Mouse (Mus musculus) gastrocnemius, postnatal 10 days (tissue): ENCODE data around the gene Gm20518. TPM values are rescaled to one million over a fixed set of nuclear protein-coding genes. Genes with fewer than 3 reads are reported as not detected.

Experiments
- DNase-seq: peaks from one replicate; pipeline ENCODE4 v3.0.0; 2021; ENCODE audit warnings: mixed read lengths
- total RNA-seq, 2 experiments: library from RNA; stranded (reverse); gene quantifications; 2 replicates each; pipeline ENCODE4 v1.2.3; 2021

The Gm20518 gene
- total RNA-seq, 2 experiments from 2014 or later, result 0.09 to 0.14 TPM

DNA sequence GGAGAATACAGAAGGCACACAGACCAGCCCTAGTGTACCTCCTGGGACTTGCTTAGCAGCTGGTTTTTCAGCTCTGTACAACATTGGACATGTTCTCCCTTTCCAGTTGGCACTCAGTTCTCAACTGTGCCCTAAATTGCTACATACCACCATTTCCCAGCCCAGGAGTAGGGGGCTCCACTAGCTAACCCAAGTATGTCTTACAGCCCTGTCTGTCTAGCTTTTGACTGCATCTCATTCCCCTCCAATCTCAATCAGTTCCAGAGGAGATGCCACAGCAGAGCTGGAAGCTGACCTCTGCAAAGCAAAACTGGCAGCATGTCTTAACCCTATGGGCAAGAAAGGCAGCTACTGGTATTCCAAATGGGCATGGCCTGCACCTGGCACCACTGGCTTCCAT lies 4.6 kb upstream of the Gm20518 start:
- DNase-seq, result no peak

DNA sequence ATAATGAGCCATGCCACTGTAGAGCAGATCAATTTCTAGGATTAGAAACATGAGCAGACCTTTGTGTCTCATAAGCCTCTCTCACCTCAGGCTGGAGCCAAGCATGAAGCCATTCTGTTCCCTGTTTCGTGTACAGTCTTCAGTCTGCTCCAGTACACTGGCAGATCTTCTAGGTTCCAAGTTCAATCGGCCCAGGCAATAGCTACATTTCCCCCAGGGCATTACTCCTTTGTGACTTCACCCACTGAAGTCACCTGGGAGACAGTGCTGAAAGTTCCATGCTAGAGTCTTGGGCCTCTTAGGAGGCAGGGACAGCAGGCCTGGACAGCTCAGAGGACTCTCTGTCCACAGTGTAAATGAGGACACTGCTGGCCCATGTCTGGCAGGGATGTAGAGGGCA lies 2.5 kb upstream of the Gm20518 start, which contains the start of gene Tssk1:
Tssk1 (plus strand) TSS at position 301 of the 400 bp plus-strand sequence.
- no peak for DNase-seq

DNA sequence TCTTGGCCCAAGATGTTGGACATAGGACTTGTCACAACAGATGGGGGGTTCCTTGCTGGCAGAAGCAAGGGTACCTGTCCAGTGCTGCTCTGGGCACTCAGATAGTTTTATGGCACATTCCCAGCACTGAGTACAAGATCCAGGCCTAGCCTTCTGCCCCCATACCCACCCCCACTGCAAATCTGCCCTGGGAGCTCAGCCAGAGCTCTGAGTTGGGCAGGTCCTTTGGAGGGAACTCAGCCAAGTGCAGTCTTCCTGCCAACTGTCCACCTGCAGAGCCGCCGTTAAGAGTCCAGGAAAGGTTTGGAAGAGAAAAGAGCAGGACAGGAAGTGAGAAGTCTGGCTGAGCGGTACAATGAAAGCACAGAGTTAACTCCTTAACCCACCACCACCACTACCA lies 1.1 kb upstream of the Gm20518 start:
- no peak for DNase-seq

DNA sequence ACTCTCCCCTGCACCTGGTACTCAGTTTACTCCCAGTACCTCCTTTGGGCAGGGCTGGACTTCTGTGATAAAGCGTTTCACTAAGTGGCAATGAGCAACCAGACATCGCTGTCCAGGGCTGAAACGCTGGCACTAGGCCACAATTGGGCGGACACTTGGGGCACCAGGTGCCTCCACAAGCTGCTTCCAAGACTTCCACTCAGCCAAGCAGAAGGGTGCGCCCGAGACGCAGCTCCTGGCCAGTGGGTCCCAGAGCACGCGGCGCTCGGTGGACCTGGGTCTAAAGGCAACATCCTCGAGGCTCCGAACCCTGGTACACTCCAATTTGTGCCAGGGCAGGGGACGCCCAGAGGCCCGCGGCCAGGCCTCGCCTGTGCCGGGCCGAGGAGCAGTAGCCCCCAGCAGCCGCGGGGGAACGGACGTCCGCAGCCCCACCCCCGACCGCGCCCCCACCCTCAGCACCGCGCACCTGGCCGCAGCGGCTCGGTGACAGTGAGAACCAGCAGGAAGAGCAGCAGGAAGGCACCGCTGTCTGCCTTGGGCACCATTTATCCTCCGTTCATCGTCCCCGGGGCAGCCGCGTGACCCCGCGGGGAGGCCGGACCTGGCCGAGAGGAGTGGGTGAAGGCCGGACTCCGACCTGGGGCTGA lies 429 bp downstream of the Gm20518 start:
- peak; percentile 84 for DNase-seq

DNA sequence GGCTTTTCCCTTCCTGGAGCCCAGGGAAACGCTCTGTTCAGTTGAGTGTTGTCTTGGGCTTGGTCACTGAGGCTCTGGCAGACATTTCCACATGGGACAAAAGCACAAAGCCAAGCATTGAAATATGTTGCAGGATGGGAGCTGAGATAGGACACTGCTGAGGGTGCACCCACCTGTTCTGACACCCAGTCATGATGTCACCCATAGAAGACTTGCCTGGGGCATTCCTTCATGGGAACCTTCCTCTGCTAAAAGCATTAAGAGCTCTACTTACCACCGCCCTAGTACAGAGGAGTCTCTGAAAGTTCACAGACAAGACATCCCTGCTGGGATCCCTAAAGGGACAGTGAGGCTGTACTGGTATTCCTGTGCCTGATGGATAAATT lies 1.1 kb downstream of the Gm20518 start:
- DNase-seq, result no peak

DNA sequence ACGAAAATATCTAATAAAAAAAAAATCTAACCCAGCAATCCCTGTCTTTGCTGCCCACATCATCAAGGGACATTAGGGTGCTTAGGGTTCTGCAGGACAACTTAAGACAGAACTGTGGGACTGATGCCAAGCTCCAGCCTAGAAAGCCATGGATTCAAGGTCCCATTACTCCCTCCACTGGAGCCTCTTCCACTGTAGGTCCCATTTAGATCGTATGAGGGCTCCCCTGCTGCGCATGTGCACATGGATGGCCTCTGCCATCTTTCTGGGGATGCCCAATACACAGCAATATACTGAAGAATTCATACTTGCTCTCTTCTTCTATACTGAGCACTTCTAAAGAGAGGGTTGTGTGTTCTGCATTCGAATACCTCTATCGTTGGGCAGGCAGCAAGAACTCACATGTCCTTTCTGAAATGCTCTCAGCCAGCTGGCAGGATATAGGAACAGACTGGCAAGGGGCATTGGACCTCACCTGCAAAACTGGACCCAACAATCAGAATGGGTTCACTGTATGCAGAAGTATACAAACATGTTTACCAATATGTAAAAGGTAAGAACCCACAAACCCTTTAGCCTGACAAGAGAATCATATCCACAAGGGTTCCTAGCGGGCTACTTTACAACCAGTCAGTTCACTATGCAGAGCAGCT lies 1.7 kb downstream of the Gm20518 start:
- no peak for DNase-seq

DNA sequence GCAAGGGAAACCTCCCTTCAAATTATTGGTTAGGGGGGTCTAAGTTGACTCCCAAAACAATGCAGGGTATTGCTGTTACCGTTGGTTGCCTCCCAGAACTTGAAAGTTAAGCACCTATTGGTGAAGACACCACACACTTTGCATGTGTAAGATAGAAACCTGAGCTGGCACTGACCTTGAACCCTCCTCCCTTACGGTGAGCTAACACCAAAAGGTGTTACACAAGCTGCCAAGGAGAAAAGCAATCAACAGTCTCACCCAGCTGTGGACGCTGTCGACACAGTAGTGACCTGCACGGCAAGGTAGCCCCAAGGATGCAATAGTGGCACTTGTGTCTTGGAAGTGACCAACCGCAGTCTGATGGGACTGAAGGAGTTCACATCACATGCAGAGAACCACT lies 7.4 kb downstream of the Gm20518 start:
- no peak for DNase-seq

DNA sequence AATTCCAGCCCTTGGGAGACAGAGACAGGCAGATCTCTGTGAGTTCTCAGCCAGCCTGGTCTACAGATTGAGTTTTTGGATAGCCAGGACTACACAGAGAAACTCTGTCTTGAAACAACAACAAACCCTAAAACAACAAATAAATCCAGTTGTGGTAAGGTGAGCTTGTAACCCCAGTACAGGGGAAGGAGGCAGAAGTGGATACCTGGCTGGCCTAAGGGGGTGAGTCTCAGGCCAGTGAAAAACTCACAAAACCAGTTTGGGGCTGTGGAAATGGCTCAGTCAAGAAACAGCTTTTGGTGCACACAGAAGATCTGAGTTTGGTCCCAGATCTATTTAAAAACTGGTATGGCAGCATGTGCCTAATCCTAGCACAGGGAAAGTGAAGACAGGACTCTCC lies 9.3 kb downstream of the Gm20518 start:
- no peak for DNase-seq

DNA sequence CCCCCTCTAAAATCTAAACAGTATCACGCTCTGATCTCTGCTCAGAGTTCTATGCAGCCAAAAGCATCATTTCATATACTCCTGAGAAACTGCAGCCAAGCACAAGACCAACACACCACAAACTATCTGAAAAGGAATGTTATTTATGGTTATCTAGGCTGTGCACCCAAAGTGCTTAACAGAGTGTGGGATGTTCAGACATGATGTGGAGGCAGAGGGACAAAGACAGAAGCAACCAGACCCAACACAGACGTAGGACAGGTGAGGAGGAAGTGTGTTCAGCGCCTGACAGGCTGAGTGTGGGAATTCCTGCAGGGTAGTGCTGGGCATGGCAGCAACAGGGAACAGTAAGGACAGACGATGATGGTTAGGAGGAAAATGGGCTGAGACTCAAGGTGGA lies 11.9 kb downstream of the Gm20518 start:
- DNase-seq, result no peak

DNA sequence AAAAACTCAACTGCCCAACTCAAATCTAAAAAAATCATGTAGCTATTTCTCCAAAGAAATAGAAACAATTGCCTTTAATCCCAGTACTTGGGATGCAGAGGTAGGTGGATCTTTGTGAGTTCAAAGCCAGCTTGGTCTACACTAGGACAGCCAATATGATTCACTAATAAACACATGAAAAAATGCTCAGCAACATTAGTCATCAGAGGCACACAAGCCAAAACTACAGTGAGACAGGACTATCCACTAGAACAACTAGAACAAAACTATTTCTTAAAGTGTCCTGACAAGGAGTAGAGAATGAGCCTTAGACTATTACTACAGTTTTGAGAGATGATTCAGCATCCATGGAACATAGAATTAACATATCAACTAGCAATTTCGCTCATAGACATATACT lies 15.4 kb downstream of the Gm20518 start:
- no peak for DNase-seq

DNA sequence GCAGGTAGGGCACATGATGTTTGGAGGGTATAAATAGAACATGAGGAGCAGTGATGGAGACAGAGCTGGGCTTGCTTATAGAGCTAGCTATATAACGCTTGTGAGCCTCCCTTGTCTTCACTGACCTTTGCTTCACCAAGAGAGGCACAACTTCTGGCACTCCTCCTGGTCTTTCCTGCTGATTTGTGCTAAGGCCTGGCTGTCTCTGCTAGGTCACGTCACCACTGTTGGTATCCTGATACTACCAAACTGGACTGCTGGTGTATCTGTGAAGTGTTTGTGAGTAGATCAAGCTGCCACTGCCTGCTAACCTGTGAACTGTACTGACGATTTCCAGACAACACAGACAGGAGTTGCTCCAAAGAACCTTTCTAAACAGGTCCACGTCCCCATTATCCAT lies 16.3 kb downstream of the Gm20518 start:
- DNase-seq, result no peak

DNA sequence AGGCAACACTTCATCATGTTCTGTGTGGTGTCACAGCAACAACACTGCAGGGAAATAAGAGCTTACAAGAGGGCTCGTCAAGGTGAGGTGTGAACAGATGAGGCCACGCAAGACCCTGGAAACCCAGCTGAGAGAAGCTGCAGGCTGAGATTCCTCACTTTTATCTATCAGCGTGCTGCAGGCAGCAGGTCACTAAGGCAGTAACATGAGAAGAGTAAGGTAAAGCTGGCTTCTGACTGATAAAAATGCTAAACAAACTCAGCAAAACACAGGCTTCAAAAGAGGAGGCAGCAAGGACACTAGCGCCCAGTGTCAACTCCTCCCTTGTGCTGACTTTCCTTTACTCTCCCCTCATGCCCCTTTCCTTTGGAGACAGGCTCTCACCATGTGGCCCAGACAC lies 18.5 kb downstream of the Gm20518 start:
- no peak for DNase-seq

DNA sequence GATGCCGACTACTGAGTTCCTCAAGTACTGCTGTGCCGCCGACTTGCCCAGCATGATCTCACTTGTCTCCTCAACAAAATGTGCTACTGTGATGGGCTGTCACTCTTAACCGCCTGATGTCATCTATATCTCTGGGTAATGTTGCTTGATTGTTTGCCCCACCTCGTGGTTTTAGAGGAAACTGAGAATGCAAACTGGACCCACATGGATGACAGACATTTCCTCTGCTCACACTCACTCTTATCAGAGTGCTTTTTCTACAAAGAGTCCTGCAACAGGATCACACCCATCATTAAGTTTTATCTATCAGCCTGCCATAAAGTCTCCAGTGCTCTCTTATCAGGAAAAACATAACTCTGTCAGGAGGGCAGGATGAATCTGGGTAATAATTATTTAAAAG lies 20.2 kb downstream of the Gm20518 start:
- no peak for DNase-seq

DNA sequence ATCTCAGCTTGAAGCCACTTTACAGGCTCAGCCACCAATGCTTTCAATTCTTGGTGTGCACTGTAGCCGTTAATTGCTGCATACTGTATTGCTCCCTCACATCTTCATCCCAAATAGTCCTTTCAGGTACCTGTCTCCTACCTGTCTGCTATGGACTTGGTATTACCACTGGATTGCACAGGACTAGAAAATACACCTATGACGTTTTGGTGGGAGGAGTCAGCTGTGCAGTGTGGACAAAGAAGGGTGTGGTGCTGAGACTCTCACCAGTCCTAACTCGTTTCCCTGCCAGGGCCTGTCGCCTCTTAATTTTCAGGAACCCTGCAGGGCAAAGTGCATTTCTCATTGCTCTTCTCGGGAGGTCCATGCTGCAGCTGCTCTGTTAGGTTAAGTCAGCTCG lies 25.7 kb downstream of the Gm20518 start:
- no peak for DNase-seq

DNA sequence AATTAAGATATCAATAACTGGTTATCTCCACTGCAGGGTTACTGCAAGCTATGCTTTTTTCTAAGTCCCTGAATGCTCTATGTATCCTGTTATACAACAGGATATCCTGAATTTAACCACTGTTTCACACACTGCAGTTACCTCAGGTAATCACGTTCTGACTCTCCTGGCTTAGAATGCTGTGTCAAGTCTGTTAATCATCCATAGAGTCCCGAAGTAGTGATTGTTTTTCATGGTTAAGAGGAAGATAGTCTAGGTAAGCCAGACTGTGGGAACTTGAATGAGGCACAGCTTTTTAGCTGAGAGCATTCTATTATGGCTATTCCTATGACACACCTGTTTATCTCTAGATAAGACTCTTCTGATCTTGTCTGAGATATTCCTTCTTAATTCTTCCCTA lies 26.2 kb downstream of the Gm20518 start:
- DNase-seq, result no peak

DNA sequence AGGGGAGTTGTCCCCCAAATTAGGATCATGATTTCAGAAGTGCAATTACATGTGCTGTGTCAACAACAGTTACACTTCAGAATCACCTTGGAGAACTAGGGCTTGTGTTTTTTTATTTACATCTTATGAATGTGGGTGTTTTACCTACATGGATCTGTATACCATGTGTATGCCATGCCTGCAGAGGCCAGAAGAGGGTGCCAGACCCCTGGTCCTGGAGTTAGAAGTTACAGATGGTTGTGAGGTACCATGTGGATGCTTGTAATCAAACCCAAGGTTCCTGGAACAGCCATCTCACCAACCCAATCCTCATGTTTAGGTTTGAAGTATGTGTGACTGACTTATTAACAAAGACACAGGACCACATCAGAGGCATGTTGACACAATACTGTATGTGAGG lies 32.9 kb downstream of the Gm20518 start:
- no peak for DNase-seq

DNA sequence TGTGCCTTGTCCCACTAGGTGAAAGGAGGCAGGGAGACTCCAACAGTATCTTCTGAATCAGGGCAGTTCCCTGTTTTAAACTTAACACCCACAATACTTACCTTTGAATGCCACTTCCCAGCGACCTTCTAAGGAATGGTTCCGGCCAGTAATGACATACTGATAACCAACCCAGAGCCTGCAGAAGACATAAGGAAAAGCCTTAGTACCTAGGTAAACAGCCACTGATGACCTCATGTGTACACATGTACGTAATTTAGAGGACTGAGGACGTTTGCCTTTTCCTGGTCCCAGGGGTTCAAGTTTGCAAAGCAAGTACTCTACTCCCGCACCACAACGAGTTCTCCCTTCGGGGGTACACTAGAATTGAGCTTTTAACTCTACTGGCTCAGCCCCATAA lies 34.3 kb downstream of the Gm20518 start:
- no peak for DNase-seq

DNA sequence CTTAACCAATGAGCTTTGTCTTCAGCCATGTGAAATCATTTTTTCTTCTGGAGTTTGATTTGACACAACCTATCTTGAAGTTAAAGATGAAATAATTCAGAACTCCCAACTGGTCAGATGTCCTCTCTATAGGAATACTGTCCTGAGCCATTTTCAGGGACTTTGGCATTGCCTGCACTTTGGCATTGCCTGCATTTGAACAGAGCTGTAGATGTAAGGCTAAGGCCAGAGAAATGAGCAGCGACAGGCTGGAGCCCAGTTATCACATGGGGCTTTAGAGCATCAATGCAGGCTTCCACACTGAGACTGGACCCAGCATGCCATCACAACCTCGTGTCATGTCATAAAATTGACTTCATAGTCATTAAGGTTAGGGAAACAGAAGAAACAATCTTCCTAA lies 38.2 kb downstream of the Gm20518 start:
- DNase-seq, result no peak

DNA sequence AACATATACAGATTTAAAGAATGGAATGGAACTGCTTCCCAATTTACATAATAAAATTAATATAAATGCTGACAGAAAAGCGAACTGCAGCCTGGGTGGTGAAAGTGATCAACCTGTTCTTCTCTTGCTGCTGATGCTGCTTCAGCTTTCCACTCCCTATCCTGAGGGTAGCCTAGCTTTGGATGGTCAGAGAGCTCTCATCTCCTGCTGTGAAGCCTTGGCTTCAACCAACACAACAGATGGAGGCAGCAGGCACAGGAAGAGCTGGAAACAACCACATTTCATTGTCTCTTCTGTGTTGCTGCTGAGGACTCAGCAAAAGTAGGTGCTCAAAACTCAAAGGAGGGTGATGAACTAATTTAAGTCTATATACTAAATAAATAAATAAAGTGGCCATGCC lies 39.6 kb downstream of the Gm20518 start:
- DNase-seq, result no peak

DNA sequence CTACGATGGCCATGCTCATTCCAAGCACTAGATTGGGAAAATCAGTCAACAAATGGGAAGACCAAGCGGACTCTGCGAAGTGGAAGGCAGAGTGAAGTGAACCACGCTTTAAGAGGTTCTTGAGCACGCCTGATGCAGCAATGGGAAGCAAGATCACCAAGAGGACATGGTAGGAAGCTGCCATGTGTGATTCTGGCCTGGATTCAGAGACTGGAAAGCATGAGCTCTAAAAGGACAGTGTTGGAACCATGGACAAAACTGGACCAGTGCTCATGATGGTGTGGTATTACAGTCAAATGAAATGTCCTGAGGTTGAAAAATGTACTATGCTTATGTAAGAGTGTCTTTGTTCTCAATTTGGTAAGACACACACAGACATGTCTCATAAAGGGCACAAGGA lies 40.1 kb downstream of the Gm20518 start:
- no peak for DNase-seq

DNA sequence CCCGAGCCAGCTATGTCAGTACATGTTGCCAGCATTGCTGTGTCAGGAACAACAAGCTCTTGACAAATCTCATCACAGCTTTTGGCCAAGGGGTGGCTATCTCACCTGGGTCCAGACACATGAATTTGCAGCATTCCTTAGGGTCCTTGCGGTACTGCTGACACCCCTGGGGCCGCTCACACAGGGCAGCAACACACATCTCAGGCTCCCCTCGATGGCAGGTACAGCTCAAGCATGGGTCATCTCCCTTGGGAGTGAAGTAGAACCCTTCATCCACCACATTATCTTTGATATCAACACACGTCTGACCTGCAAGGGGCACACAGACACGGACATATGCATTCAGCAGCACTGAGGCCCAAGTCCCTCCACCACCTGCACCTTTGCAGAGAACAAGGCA lies 42.0 kb downstream of the Gm20518 start:
- DNase-seq, result no peak

DNA sequence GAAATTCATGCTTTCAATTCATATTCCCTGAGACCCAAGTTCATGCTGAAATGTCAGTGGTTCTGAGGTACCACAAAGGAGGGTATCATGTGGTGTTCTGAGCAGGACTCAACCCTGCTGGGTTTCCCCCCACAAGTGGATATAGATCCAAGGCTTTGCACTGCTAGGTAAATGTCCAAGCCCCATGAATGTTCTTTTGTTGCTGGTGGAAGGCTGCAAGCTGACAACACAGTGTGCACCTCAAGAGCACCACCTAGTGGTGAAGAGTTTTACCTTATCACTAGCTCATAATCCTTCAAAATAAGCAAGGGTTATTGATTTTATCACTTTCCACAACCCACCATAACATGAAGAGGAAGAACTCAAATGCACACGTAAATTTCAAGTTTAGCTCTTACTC lies 42.5 kb downstream of the Gm20518 start:
- no peak for DNase-seq

DNA sequence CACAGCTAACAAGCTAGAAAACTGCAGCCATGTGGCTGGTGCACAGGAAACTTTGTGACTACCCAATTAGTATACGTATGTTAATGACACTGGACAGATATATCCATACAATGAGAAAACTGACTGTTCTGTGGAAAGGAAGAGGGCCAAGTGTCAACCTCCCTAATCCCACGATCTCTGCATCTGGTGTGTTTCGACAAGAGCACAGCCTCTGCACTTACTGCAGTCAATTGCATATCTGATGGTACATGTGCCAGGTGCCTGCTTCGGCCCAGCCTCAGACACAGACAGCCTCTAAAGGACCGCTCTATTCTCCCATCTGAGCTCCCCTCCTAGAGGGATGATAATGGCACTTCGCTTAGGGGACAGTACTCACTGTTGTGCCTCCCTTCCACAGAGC lies 43.0 kb downstream of the Gm20518 start:
- no peak for DNase-seq

DNA sequence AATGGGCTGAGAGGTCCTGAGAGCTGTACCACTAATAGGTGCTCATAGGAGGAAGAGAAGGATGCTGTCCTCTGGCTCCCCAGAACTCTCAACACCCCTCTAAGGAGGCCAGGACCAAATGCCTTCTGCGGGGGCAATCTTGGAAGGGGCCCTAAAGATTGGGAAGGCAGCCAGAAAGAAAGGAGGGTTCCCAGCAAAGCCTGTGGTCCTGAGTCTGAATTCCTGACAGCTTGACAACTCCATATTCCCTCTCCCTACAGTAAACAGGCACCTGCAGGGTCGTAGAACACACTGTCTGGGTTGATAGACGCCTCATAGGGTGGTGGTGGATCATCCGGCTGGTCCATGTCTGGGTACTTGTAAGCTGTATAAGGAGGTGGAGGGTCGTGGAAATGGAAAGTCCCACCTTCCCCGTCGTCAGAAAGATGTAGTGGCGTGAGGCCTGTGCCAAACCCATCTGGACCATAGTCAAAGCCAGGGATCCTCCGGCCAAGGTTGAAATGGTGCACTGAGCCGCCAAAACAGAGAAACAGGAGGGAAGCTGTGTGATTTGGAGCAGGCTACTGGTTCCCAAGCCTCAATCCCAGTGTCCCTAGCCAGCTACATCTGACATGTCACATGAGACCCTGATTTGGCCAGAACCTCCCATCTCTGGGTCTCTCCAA lies 47.6 kb downstream of the Gm20518 start:
- no peak for DNase-seq
